Mouse (Mus musculus): Measurements from ENCODE around the gene Mrm3. TPM values are rescaled to one million over a fixed set of nuclear protein-coding genes. Genes with fewer than 3 reads are reported as not detected.

Mrm3 gene
- polyA plus RNA-seq, 1 experiment from 2014 or later, result 17.1 TPM

DNA sequence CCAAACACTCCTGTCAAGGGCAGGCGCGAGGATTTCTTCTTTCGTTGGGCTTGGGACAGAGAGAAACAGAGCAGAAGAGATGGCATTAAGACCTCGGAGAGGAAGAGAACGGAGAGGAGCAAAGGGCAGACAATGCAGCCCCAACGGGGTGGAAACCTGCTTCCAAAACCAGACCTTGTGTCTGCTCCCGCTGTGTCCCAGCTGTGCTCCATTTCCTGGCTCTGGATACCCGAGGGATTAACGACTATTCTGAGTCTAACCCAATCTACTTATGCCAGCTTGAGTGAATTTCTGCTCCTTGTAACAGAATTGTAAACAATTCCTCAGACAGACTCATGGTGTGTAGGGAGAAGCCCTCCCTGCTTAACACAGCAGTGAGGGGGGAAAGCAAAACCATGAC is 51.3 kb downstream of the Mrm3 start:
- Histone ChIP-seq H3K36me3 (no peaks in the 10 kb centered on the region; the same call in 1 of the 2 replicates), H3K4me1 (peaks cover 71% of the 10 kb centered on the region), H3K4me2 (replicated peaks) (no peak overlapping the region; the same call in 1 of the 2 replicates), H3K4me3 (no peak overlapping the region), H3K27ac (no peak overlapping the region), H3K9me3 (no peaks in the 10 kb centered on the region), H3K27me3 (replicated peaks) (no peaks in the 10 kb centered on the region), H3K9ac (no peak overlapping the region)
- ATAC-seq (ENCODE audit: low FRiP score, low read depth), result no peak
- 30% methylated on average over 9 of the region's 9 CpGs for WGBS

DNA sequence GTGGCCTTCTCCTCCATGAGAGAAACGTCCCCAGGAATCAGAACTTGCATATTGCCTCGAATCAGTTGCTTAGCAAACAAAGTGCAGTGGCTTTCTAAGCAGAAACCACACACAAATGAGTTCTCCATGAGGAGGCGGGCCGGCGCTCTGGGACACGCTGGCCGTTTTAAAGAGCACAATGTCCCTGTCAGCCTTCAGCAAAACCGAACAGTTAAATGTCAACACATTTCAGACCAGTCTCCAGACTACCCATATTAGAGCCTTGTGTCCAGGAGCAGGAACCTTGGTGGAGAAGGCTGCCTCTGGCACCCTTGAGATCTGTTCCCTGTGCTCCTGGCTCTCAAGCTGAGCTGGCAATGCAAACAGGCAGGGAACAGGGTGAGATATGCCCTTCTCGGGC is 53.7 kb downstream of the Mrm3 start:
- H3K27ac ChIP-seq, result no peak overlapping the region
- no peak overlapping the region for H3K4me3 ChIP-seq
- WGBS, result 72% methylated on average over 9 of the region's 9 CpGs
- H3K4me2 ChIP-seq (replicated peaks), result no peak overlapping the region
- H3K9me3 ChIP-seq, result no peaks in the 10 kb centered on the region
- H3K36me3 ChIP-seq, result no peaks in the 10 kb centered on the region
- no peak for ATAC-seq (ENCODE audit: low FRiP score, low read depth)
- H3K4me1 ChIP-seq, result peaks cover 61% of the 10 kb centered on the region
- no peaks in the 10 kb centered on the region for H3K27me3 ChIP-seq (replicated peaks)
- no peak overlapping the region for H3K9ac ChIP-seq

DNA sequence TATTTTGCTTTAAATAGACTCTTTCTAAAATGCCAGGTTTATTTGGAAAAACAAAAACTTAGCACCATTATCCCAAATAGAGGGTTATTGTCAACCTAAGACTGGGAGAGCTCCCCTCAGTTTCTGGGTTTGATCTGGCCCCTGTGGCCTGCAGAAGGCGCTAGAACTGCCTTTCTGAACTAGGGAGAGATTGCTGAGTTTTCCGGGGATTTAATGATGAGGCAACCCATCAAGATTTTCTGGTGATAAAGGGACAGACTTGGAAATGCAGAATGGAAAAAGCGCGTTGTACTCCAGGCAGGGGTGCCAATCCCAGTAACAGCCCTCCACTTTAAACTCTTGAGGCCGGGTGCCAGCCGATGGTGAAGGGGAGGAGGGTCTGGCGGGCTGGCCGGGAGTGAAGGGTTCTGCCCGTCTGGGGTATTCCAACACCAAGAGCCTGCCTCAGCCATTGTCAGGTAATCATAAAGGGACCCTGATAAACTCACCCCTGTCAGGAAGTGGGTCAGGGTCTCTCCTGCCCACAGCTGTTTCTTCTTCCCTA is 55.0 kb downstream of the Mrm3 start:
- Histone ChIP-seq H3K4me3 (no peak overlapping the region), H3K27me3 (replicated peaks) (no peaks in the 10 kb centered on the region), H3K9ac (no peak overlapping the region), H3K36me3 (no peaks in the 10 kb centered on the region), H3K4me1 (peaks cover 54% of the 10 kb centered on the region), H3K27ac (no peak overlapping the region), H3K9me3 (no peaks in the 10 kb centered on the region), H3K4me2 (replicated peaks) (no peak overlapping the region)
- 64% methylated on average over 9 of the region's 9 CpGs for WGBS
- no peak for ATAC-seq (ENCODE audit: low FRiP score, low read depth)

Other genes with a start within 250 kb of the Mrm3 start
- 0.28 TPM in 1 of 2 replicates, not detected in the other for gene 1700016K19Rik, start 243.8 kb upstream of the Mrm3 start, polyA plus RNA-seq (2016; fragmentation: Nextera tagmentation; extraction: Ambion mirVana)
- gene Rflnb, start 215.9 kb upstream of the Mrm3 start, polyA plus RNA-seq (2016; fragmentation: Nextera tagmentation; extraction: Ambion mirVana), result 23.0 and 23.6 TPM in 2 replicates
- 61.7 and 62.2 TPM in 2 replicates for gene Vps53, start 64.1 kb upstream of the Mrm3 start, polyA plus RNA-seq (2016; fragmentation: Nextera tagmentation; extraction: Ambion mirVana)
- gene Fam57a, start 64.0 kb upstream of the Mrm3 start, polyA plus RNA-seq (2016; fragmentation: Nextera tagmentation; extraction: Ambion mirVana), result 30.4 and 30.6 TPM in 2 replicates
- 0.75 and 1.2 TPM in 2 replicates for gene Dbil5, start 26.1 kb upstream of the Mrm3 start, polyA plus RNA-seq (2016; fragmentation: Nextera tagmentation; extraction: Ambion mirVana)
- gene Gemin4, start 26.1 kb upstream of the Mrm3 start, polyA plus RNA-seq (2016; fragmentation: Nextera tagmentation; extraction: Ambion mirVana), result 22.1 and 28.6 TPM in 2 replicates
- gene Glod4, start within 50 bp of the Mrm3 start, polyA plus RNA-seq (2016; fragmentation: Nextera tagmentation; extraction: Ambion mirVana), result 111 TPM in 2 replicates
- gene Nxn, start 155.4 kb downstream of the Mrm3 start, polyA plus RNA-seq (2016; fragmentation: Nextera tagmentation; extraction: Ambion mirVana), result 64.1 and 64.4 TPM in 2 replicates
- gene Timm22, start 163.2 kb downstream of the Mrm3 start, polyA plus RNA-seq (2016; fragmentation: Nextera tagmentation; extraction: Ambion mirVana), result 120 and 132 TPM in 2 replicates